Mouse (Mus musculus) forebrain, postnatal 0 days (tissue): ENCODE data around the gene Jazf1. TPM values are rescaled to one million over a fixed set of nuclear protein-coding genes. Genes with fewer than 3 reads are reported as not detected.

Experiments used
- ATAC-seq: fragments of 200-750 bp; cut with Nextera tagmentation; 2 replicates; pipeline ENCODE4 v1.8.0; 2017; ENCODE audit warnings: mild to moderate bottlenecking, moderate library complexity
- DNase-seq: peaks from one replicate; pipeline ENCODE4 v3.0.0-alpha.2; 2015
- H3K27ac ChIP-seq: fragments of 300-500 bp; sonication (generic); 2 replicates; pipeline ENCODE4 v1.5.1; 2014; ENCODE audit warnings: low read depth, mild to moderate bottlenecking, antibody characterized with exemption, low read length, moderate library complexity, mixed read lengths
- H3K27me3 ChIP-seq: fragments of 300-500 bp; sonication (generic); 2 replicates; pipeline ENCODE4 v1.6.1; 2014; ENCODE audit warnings: mild to moderate bottlenecking, low read length, mixed read lengths; ENCODE audit not compliant: insufficient read depth
- H3K36me3 ChIP-seq: fragments of 300-500 bp; sonication (generic); 2 replicates; pipeline ENCODE4 v1.6.1; 2014; ENCODE audit warnings: mild to moderate bottlenecking, moderate library complexity; ENCODE audit not compliant: insufficient read depth
- H3K4me1 ChIP-seq: fragments of 300-500 bp; sonication (generic); 2 replicates; pipeline ENCODE4 v1.6.1; 2014; ENCODE audit warnings: antibody characterized with exemption; ENCODE audit not compliant: insufficient read depth
- H3K4me2 ChIP-seq: fragments of 300-500 bp; sonication (generic); 2 replicates; pipeline ENCODE4 v1.6.1; 2014; ENCODE audit warnings: low read depth, mild to moderate bottlenecking, moderate library complexity
- H3K4me3 ChIP-seq: fragments of 300-500 bp; sonication (generic); 2 replicates; pipeline ENCODE4 v1.5.1; 2014; ENCODE audit warnings: low read depth, low read length, mixed read lengths
- H3K9ac ChIP-seq: fragments of 300-500 bp; sonication (generic); 2 replicates; pipeline ENCODE4 v1.6.1; 2014; ENCODE audit warnings: mild to moderate bottlenecking
- H3K9me3 ChIP-seq: fragments of 300-500 bp; sonication (generic); 2 replicates; pipeline ENCODE4 v1.6.1; 2016; ENCODE audit warnings: low read length
- CTCF ChIP-seq: sonication (generic); IDR thresholded peaks from 2 replicates; pipeline ENCODE4 v1.5.1; 2016; ENCODE audit warnings: antibody characterized with exemption, control low read depth, low read depth
- WGBS: fragments of 180-500 bp; shearing (Covaris S2); extraction: QIAGEN DNeasy Blood & Tissue Kit; methylation state at CpG from one replicate; pipeline ENCODE4 v1.1.7; 2014; 5-methylcytosine and 5-hydroxymethylcytosine counted together
- polyA plus RNA-seq: library from polyadenylated mRNA; unstranded; fragments of >200 nt; fragmentation: Nextera tagmentation; extraction: Ambion mirVana; gene quantifications from 2 replicates; pipeline ENCODE4 v1.2.1, GENCODE M21; 2015
- total RNA-seq: library from RNA; depleted of rRNA; stranded (reverse); fragments of >200 nt; gene quantifications from 2 replicates; pipeline ENCODE4 v1.2.3, GENCODE M21; 2014

The Jazf1 gene
- total and polyA plus RNA-seq, 2 experiments from 2014 or later = 50.8 to 71.7 TPM

- H3K9me3 ChIP-seq = no peaks in the 10 kb centered on the region
- H3K4me3 ChIP-seq = no peak overlapping the region
- no peak overlapping the region for H3K27ac ChIP-seq
- ATAC-seq (no peak), DNase-seq (no peak)
- no peak overlapping the region for H3K9ac ChIP-seq
- no peak for TF ChIP-seq CTCF
- H3K4me1 ChIP-seq = no peaks in the 10 kb centered on the region
- H3K27me3 ChIP-seq = no peaks in the 10 kb centered on the region
- H3K4me2 ChIP-seq = no peak overlapping the region
- no peaks in the 10 kb centered on the region for H3K36me3 ChIP-seq
- 46% methylated on average over 9 of the region's 9 CpGs for WGBS
These were observed 266.2 kb downstream of the Jazf1 start for GRCm38 (mm10) chr6:52802181-52802580.

- peak; percentile 38 for TF ChIP-seq CTCF
- H3K4me3 ChIP-seq = no peak overlapping the region
- H3K4me2 ChIP-seq = no peak overlapping the region
- no peak overlapping the region for H3K27ac ChIP-seq
- DNase-seq (no peak), ATAC-seq (no peak)
- H3K9ac ChIP-seq = no peak overlapping the region
- H3K4me1 ChIP-seq = peaks cover 10% of the 10 kb centered on the region; the same call in 1 of the 2 replicates
- H3K9me3 ChIP-seq = no peaks in the 10 kb centered on the region
- no peaks in the 10 kb centered on the region for H3K27me3 ChIP-seq
- 45% methylated on average over 6 of the region's 6 CpGs for whole genome bisulfite sequencing
- no peaks in the 10 kb centered on the region for H3K36me3 ChIP-seq
These were observed 271.1 kb downstream of the Jazf1 start for GRCm38 (mm10) chr6:52797252-52797800.

GRCm38 (mm10) chr6:52796691-52797090 is 271.7 kb downstream of the Jazf1 start:
- DNase-seq = peak; percentile 18
- WGBS = 35% methylated on average over 1 of the region's 1 CpGs
- H3K27ac ChIP-seq = no peak overlapping the region
- no peaks in the 10 kb centered on the region for H3K36me3 ChIP-seq
- peak; percentile 38; the same call in 1 of the 2 replicates for ATAC-seq
- H3K4me3 ChIP-seq = no peak overlapping the region
- no peak overlapping the region for H3K9ac ChIP-seq
- H3K27me3 ChIP-seq = no peaks in the 10 kb centered on the region
- no peak for TF ChIP-seq CTCF
- H3K4me2 ChIP-seq = no peak overlapping the region
- peaks cover 10% of the 10 kb centered on the region; the same call in 1 of the 2 replicates for H3K4me1 ChIP-seq
- no peaks in the 10 kb centered on the region for H3K9me3 ChIP-seq

GRCm38 (mm10) chr6:52796035-52796598 is 272.3 kb downstream of the Jazf1 start:
- Histone ChIP-seq H3K4me2 (no peak overlapping the region), H3K27me3 (no peaks in the 10 kb centered on the region), H3K27ac (peak overlapping the region; percentile 47; the same call in 1 of the 2 replicates), H3K4me1 (peaks cover 10% of the 10 kb centered on the region; the same call in 1 of the 2 replicates), H3K9me3 (no peaks in the 10 kb centered on the region), H3K9ac (no peak overlapping the region), H3K4me3 (no peak overlapping the region), H3K36me3 (no peaks in the 10 kb centered on the region)
- 65% methylated on average over 9 of the region's 9 CpGs for WGBS
- no peak for TF ChIP-seq CTCF
- DNase-seq (no peak), ATAC-seq (no peak)

GRCm38 (mm10) chr6:52795029-52795841 is 273.2 kb downstream of the Jazf1 start:
- peak overlapping the region; percentile 23; the same call in 1 of the 2 replicates for H3K4me2 ChIP-seq
- peak; percentile 31 for DNase-seq
- no peaks in the 10 kb centered on the region for H3K27me3 ChIP-seq
- 32% methylated on average over 16 of the region's 16 CpGs for WGBS
- ATAC-seq = peak; percentile 58; the same call in 1 of the 2 replicates
- no peak overlapping the region for H3K4me3 ChIP-seq
- TF ChIP-seq CTCF = no peak
- 0 out of 2 replicates have a peak overlapping the region, but pooled peaks have one; percentile 47 for H3K27ac ChIP-seq
- H3K9ac ChIP-seq = no peak overlapping the region
- H3K9me3 ChIP-seq = no peaks in the 10 kb centered on the region
- H3K4me1 ChIP-seq = peaks cover 10% of the 10 kb centered on the region; the same call in 1 of the 2 replicates
- H3K36me3 ChIP-seq = no peaks in the 10 kb centered on the region

GRCm38 (mm10) chr6:52792455-52792854 is 276.0 kb downstream of the Jazf1 start:
- no peak for TF ChIP-seq CTCF
- Histone ChIP-seq H3K36me3 (no peaks in the 10 kb centered on the region), H3K27ac (no peak overlapping the region), H3K4me2 (no peak overlapping the region), H3K9ac (no peak overlapping the region), H3K4me1 (peaks cover 10% of the 10 kb centered on the region; the same call in 1 of the 2 replicates), H3K4me3 (no peak overlapping the region), H3K9me3 (no peaks in the 10 kb centered on the region), H3K27me3 (no peaks in the 10 kb centered on the region)
- 91% methylated on average over 3 of the region's 3 CpGs for WGBS
- no peak for ATAC-seq
- DNase-seq = no peak

GRCm38 (mm10) chr6:52790781-52791180 is 277.6 kb downstream of the Jazf1 start:
- no peak overlapping the region for H3K9ac ChIP-seq
- TF ChIP-seq CTCF = no peak
- peaks cover 10% of the 10 kb centered on the region; the same call in 1 of the 2 replicates for H3K4me1 ChIP-seq
- H3K4me3 ChIP-seq = no peak overlapping the region
- ATAC-seq = no peak
- 85% methylated on average over 4 of the region's 4 CpGs for WGBS
- H3K9me3 ChIP-seq = no peaks in the 10 kb centered on the region
- no peak overlapping the region for H3K4me2 ChIP-seq
- no peak for DNase-seq
- no peaks in the 10 kb centered on the region for H3K27me3 ChIP-seq
- H3K36me3 ChIP-seq = no peaks in the 10 kb centered on the region
- H3K27ac ChIP-seq = no peak overlapping the region
